Comparison of ENCODE assay signal across 18 mouse cellular contexts in the genomic region with DNA sequence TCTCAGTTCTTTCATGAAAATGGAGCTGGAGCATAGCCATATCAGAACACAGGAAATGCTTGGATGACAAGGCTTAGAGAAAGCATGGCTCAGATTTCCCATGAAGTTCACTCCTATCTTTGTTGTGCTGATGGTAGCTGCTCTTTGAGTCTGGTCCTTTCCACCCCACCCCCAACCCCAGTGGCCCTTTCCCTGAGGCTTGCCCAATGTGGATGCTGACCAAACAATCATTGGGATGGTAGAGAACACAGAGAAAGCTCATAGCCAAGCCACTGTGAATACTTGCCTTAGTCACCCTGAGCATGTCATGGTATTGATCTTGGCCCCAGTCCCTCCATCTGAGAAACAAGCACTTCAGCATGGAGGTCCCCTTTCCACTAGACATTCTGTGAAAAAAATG. TPM values are rescaled to one million over a fixed set of nuclear protein-coding genes. Genes with fewer than 3 reads are reported as not detected.
DNase-seq lines count a peak whose midpoint lies in the region; ATAC-seq and TF ChIP-seq lines count a peak whose summit lies in the region.
"Had no signal": no experiment of that assay in that cellular context is flagged by ENCODE, and none has a peak within 500 bp of the region (broad histone marks: within the 10 kb centered on the region; RNA-seq: fewer than 3 reads in every experiment).

No protein-coding gene starts in this region.

- no peaks in the 10 kb centered on the region for H3K27me3 ChIP-seq in intestine, embryonic 14.5 days (replicated peaks; ENCODE audit: control insufficient read depth, insufficient read depth, low read length)
- no peaks in the 10 kb centered on the region for H3K27me3 ChIP-seq in intestine, postnatal 0 days (replicated peaks; ENCODE audit: control insufficient read depth, insufficient read depth, low read length)
- no peaks in the 10 kb centered on the region for H3K27me3 ChIP-seq in lung, embryonic 16.5 days (ENCODE audit: control insufficient read depth, insufficient read depth, low read depth, low read length)
- H3K27me3 ChIP-seq in small intestine, adult 2 months (ENCODE audit: control insufficient read depth, insufficient read depth, low read length): no peaks in the 10 kb centered on the region
- no peaks in the 10 kb centered on the region for H3K27me3 ChIP-seq in forebrain, embryonic 13.5 days

- H3K4me2 ChIP-seq in intestine, embryonic 14.5 days (ENCODE audit: low read length): no peak overlapping the region
- H3K4me2 ChIP-seq in intestine, postnatal 0 days (replicated peaks; ENCODE audit: low read depth): no peak overlapping the region
- H3K4me2 ChIP-seq in lung, embryonic 16.5 days (ENCODE audit: low read depth, low read length): no peak overlapping the region
- H3K4me2 ChIP-seq in forebrain, embryonic 13.5 days: no peak overlapping the region

- TF ChIP-seq CTCF in gastrocnemius, adult 2 months (IDR thresholded peaks at IDR 0.05): no peak
- TF ChIP-seq CTCF in intestine, postnatal 0 days (IDR thresholded peaks at IDR 0.05; ENCODE audit: low read depth): no peak
- no peak for TF ChIP-seq CTCF in small intestine, adult 2 months (IDR thresholded peaks at IDR 0.05; ENCODE audit: extremely low read depth, insufficient read length, insufficient replicate concordance, low read depth, low read length)

- no peak for DNase-seq in gastrocnemius, adult 2 months
- no peak for DNase-seq in gastrocnemius, adult 8-10 months (ENCODE audit: low spot score in 2 of 2)
- no peak for DNase-seq in intestine, embryonic 14.5 days (ENCODE audit: low spot score)
- DNase-seq in lung, postnatal 25 days (ENCODE audit: low spot score): no peak
- DNase-seq: adrenal gland, postnatal 10 days; kidney, adult 18-20 months; right cerebral cortex, postnatal 25 days; thymus, postnatal 25 days had no signal

- no peak overlapping the region for H3K4me3 ChIP-seq in gastrocnemius, adult 2 months
- no peak overlapping the region for H3K4me3 ChIP-seq in intestine, embryonic 14.5 days (ENCODE audit: low read depth, low read length)
- no peak overlapping the region for H3K4me3 ChIP-seq in intestine, postnatal 0 days (ENCODE audit: low read depth, low read length)
- H3K4me3 ChIP-seq in lung, embryonic 16.5 days (ENCODE audit: low read length): no peak overlapping the region
- no peak overlapping the region for H3K4me3 ChIP-seq in small intestine, adult 2 months (ENCODE audit: low read depth, low read length)
- no peak overlapping the region for H3K4me3 ChIP-seq in forebrain, embryonic 13.5 days
- H3K4me3 ChIP-seq: erythroblast, embryonic 14.5 days; megakaryocyte, embryonic 14.5 days had no signal

- no peaks in the 10 kb centered on the region for H3K36me3 ChIP-seq in intestine, embryonic 14.5 days (ENCODE audit: control insufficient read depth, insufficient read depth, low read length)
- H3K36me3 ChIP-seq in intestine, postnatal 0 days (ENCODE audit: control insufficient read depth, insufficient read depth): no peaks in the 10 kb centered on the region
- H3K36me3 ChIP-seq in lung, embryonic 16.5 days (ENCODE audit: control insufficient read depth, insufficient read depth, low read length): no peaks in the 10 kb centered on the region
- no peaks in the 10 kb centered on the region for H3K36me3 ChIP-seq in small intestine, adult 2 months (ENCODE audit: control insufficient read depth, insufficient read depth, low read length)
- H3K36me3 ChIP-seq in forebrain, embryonic 13.5 days (ENCODE audit: poor library complexity, severe bottlenecking): no peaks in the 10 kb centered on the region

- peak overlapping the region; percentile 66 for H3K27ac ChIP-seq in gastrocnemius, adult 2 months
- peak overlapping the region; percentile 86 for H3K27ac ChIP-seq in intestine, embryonic 14.5 days (ENCODE audit: low read depth)
- no peak overlapping the region for H3K27ac ChIP-seq in intestine, postnatal 0 days (ENCODE audit: low read depth, low read length)
- peak overlapping the region; percentile 78 for H3K27ac ChIP-seq in lung, embryonic 16.5 days (ENCODE audit: low read length)
- H3K27ac ChIP-seq in small intestine, adult 2 months (ENCODE audit: insufficient read depth, low read depth, low read length): peak overlapping the region; percentile 37
- H3K27ac ChIP-seq in forebrain, embryonic 13.5 days: no peak overlapping the region

- H3K9ac ChIP-seq in intestine, embryonic 14.5 days (ENCODE audit: low read length): no peak overlapping the region
- H3K9ac ChIP-seq in intestine, postnatal 0 days (ENCODE audit: low read depth, low read length): no peak overlapping the region
- no peak overlapping the region for H3K9ac ChIP-seq in lung, embryonic 16.5 days (ENCODE audit: low read length)
- no peak overlapping the region for H3K9ac ChIP-seq in forebrain, embryonic 13.5 days

- intact Hi-C loops in gastrocnemius, adult 2 months (cut with DNase I): no loop called here

- TF ChIP-seq POLR2A in small intestine, adult 2 months (IDR thresholded peaks at IDR 0.05; ENCODE audit: low read depth, low read length): no peak

- H3K4me1 ChIP-seq in intestine, embryonic 14.5 days (replicated peaks; ENCODE audit: control insufficient read depth, insufficient read depth, low read length): peaks cover 5% of the 10 kb centered on the region; the same call in 1 of the 2 replicates
- no peaks in the 10 kb centered on the region for H3K4me1 ChIP-seq in intestine, postnatal 0 days (replicated peaks; ENCODE audit: control insufficient read depth, insufficient read depth, low read length)
- peaks cover 19% of the 10 kb centered on the region for H3K4me1 ChIP-seq in lung, embryonic 16.5 days (replicated peaks; ENCODE audit: control insufficient read depth, insufficient read depth, low read length)
- peaks cover 5% of the 10 kb centered on the region; the same call in 1 of the 2 replicates for H3K4me1 ChIP-seq in small intestine, adult 2 months (ENCODE audit: control insufficient read depth, insufficient read depth, insufficient read length, low read length)
- H3K4me1 ChIP-seq in forebrain, embryonic 13.5 days: peaks cover 7% of the 10 kb centered on the region; the same call in 1 of the 2 replicates
- H3K4me1 ChIP-seq: megakaryocyte, embryonic 14.5 days had no signal

- H3K9me3 ChIP-seq in intestine, embryonic 14.5 days (ENCODE audit: control insufficient read depth, low read length): no peaks in the 10 kb centered on the region
- no peaks in the 10 kb centered on the region for H3K9me3 ChIP-seq in intestine, postnatal 0 days (ENCODE audit: control insufficient read depth)
- no peaks in the 10 kb centered on the region for H3K9me3 ChIP-seq in lung, embryonic 16.5 days (ENCODE audit: control insufficient read depth, low read length)
- no peaks in the 10 kb centered on the region for H3K9me3 ChIP-seq in forebrain, embryonic 13.5 days (replicated peaks)
- H3K9me3 ChIP-seq: megakaryocyte, embryonic 14.5 days had no signal

- no peak for ATAC-seq in intestine, embryonic 14.5 days (replicated peaks; ENCODE audit: low FRiP score, low TSS enrichment, low read depth)
- ATAC-seq in intestine, postnatal 0 days: no peak
- no peak for ATAC-seq in lung, embryonic 16.5 days (ENCODE audit: low read depth)
- no peak for ATAC-seq in forebrain, embryonic 13.5 days

RNA-seq across cellular contexts. Expression of a gene that starts 3.2 kb away (rescaled TPM):
- under 1 TPM in 1 of 2 experiments, not detected in 1; 0.41 TPM for total RNA-seq in gastrocnemius, adult 2 months (2021)
- under 1 TPM in 2 of 4 experiments, not detected in 2; 0.74 to 0.94 TPM for total RNA-seq in gastrocnemius, adult 8-10 months (2022)
- polyA plus RNA-seq in intestine, embryonic 14.5 days (2014; fragmentation: Nextera tagmentation; extraction: Ambion mirVana): 14.0 and 17.4 TPM in 2 replicates
- polyA plus RNA-seq in intestine, postnatal 0 days (2015; fragmentation: Nextera tagmentation; extraction: Ambion mirVana): 3.4 and 4.4 TPM in 2 replicates
- 20.7 and 21.9 TPM in 2 replicates for polyA plus RNA-seq in lung, embryonic 16.5 days (2015; fragmentation: Nextera tagmentation; extraction: Ambion mirVana)
- 1.4 and 2.0 TPM in 2 replicates for polyA plus RNA-seq in small intestine, adult 2 months (2012; rRNA removed)
- polyA plus RNA-seq in forebrain, embryonic 13.5 days (2015; fragmentation: Nextera tagmentation; extraction: Ambion mirVana): 0.72 and 0.76 TPM in 2 replicates
- total RNA-seq: layer of hippocampus, postnatal 25 days had no signal
- polyA plus RNA-seq: erythroblast, embryonic 14.5 days had no signal

RNA-seq across cellular contexts. Expression of a gene that starts 6.2 kb away (rescaled TPM):
- not detected for total RNA-seq in gastrocnemius, adult 2 months (2021)
- not detected for total RNA-seq in gastrocnemius, adult 8-10 months (2022)
- polyA plus RNA-seq in intestine, embryonic 14.5 days (2014; fragmentation: Nextera tagmentation; extraction: Ambion mirVana): not detected in 2 replicates
- not detected in 2 replicates for polyA plus RNA-seq in intestine, postnatal 0 days (2015; fragmentation: Nextera tagmentation; extraction: Ambion mirVana)
- polyA plus RNA-seq in lung, embryonic 16.5 days (2015; fragmentation: Nextera tagmentation; extraction: Ambion mirVana): not detected in 2 replicates
- polyA plus RNA-seq in small intestine, adult 2 months (2012; rRNA removed): not detected in 2 replicates
- polyA plus RNA-seq in forebrain, embryonic 13.5 days (2015; fragmentation: Nextera tagmentation; extraction: Ambion mirVana): not detected in 2 replicates
- total RNA-seq: adrenal gland, postnatal 10 days; granulocyte monocyte progenitor cell, adult 5-6 weeks; layer of hippocampus, postnatal 25 days had no signal
- polyA plus RNA-seq: erythroblast, embryonic 14.5 days; frontal cortex, adult 2 months; limb, embryonic 14.5 days had no signal

RNA-seq across cellular contexts. Expression of a gene that starts 13.4 kb away (rescaled TPM):
- not detected for total RNA-seq in gastrocnemius, adult 2 months (2021)
- under 1 TPM in 1 of 4 experiments, not detected in 3; 0.56 TPM for total RNA-seq in gastrocnemius, adult 8-10 months (2022)
- 3.6 TPM in 2 replicates for polyA plus RNA-seq in intestine, embryonic 14.5 days (2014; fragmentation: Nextera tagmentation; extraction: Ambion mirVana)
- 2.4 and 2.6 TPM in 2 replicates for polyA plus RNA-seq in intestine, postnatal 0 days (2015; fragmentation: Nextera tagmentation; extraction: Ambion mirVana)
- polyA plus RNA-seq in lung, embryonic 16.5 days (2015; fragmentation: Nextera tagmentation; extraction: Ambion mirVana): 12.1 and 13.6 TPM in 2 replicates
- 0.32 and 0.91 TPM in 2 replicates for polyA plus RNA-seq in small intestine, adult 2 months (2012; rRNA removed)
- polyA plus RNA-seq in forebrain, embryonic 13.5 days (2015; fragmentation: Nextera tagmentation; extraction: Ambion mirVana): not detected in 2 replicates
- total RNA-seq: granulocyte monocyte progenitor cell, adult 5-6 weeks; layer of hippocampus, postnatal 25 days had no signal
- polyA plus RNA-seq: erythroblast, embryonic 14.5 days had no signal

RNA-seq across cellular contexts. Expression of a gene that starts 25.5 kb away (rescaled TPM):
- 10 to 100 TPM; 21.3 to 22.1 TPM for total RNA-seq in gastrocnemius, adult 2 months (2021)
- 10 to 100 TPM; 13.0 to 23.4 (median 18.2) TPM for total RNA-seq in gastrocnemius, adult 8-10 months (2022)
- 52.3 and 61.1 TPM in 2 replicates for polyA plus RNA-seq in intestine, embryonic 14.5 days (2014; fragmentation: Nextera tagmentation; extraction: Ambion mirVana)
- 62.4 and 66.6 TPM in 2 replicates for polyA plus RNA-seq in intestine, postnatal 0 days (2015; fragmentation: Nextera tagmentation; extraction: Ambion mirVana)
- polyA plus RNA-seq in lung, embryonic 16.5 days (2015; fragmentation: Nextera tagmentation; extraction: Ambion mirVana): 85.0 and 101 TPM in 2 replicates
- 12.6 and 14.8 TPM in 2 replicates for polyA plus RNA-seq in small intestine, adult 2 months (2012; rRNA removed)
- not detected in 2 replicates for polyA plus RNA-seq in forebrain, embryonic 13.5 days (2015; fragmentation: Nextera tagmentation; extraction: Ambion mirVana)
- total RNA-seq: granulocyte monocyte progenitor cell, adult 5-6 weeks had no signal
- polyA plus RNA-seq: erythroblast, embryonic 14.5 days had no signal

Comparison
In these comparisons a context has a peak if more than half of its experiments do, and no peak if none do; other contexts are left out.
1. H3K27ac ChIP-seq: peak in gastrocnemius, adult 2 months (single experiment), intestine, embryonic 14.5 days (single experiment), lung, embryonic 16.5 days (single experiment) and small intestine, adult 2 months (single experiment); none in intestine, postnatal 0 days (single experiment) and forebrain, embryonic 13.5 days (single experiment).